Mouse (Mus musculus) thymus, postnatal 0 days (tissue): ENCODE data around the gene Arfip1. TPM values are rescaled to one million over a fixed set of nuclear protein-coding genes. Genes with fewer than 3 reads are reported as not detected.
A peak's percentile ranks its signal among the peaks of the same experiment; 100 is the strongest.

Experiments
- DNase-seq: peaks from one replicate; pipeline ENCODE4 v3.0.0-alpha.2; 2015; ENCODE audit warnings: low spot score
- polyA plus RNA-seq: library from polyadenylated mRNA; unstranded; fragments of >200 nt; fragmentation: Nextera tagmentation; extraction: Ambion mirVana; gene quantifications from 2 replicates; pipeline ENCODE4 v1.2.1, GENCODE M21; 2015

Arfip1 gene
- polyA plus RNA-seq, 1 experiment from 2014 or later = 49.5 TPM

- peak; percentile 22 for DNase-seq
Observed at GRCm38 (mm10) chr3:84460952-84461351, 121.5 kb downstream of the Arfip1 start.

GRCm38 (mm10) chr3:84460499-84460898 is 121.9 kb downstream of the Arfip1 start:
- DNase-seq = no peak

- DNase-seq = no peak
Observed at GRCm38 (mm10) chr3:84455733-84456417, 126.5 kb downstream of the Arfip1 start.

GRCm38 (mm10) chr3:84450651-84451050 is 131.8 kb downstream of the Arfip1 start:
- no peak for DNase-seq

GRCm38 (mm10) chr3:84449015-84449414 is 133.4 kb downstream of the Arfip1 start:
- DNase-seq = no peak

- DNase-seq = no peak
Observed at GRCm38 (mm10) chr3:84447803-84448202, 134.6 kb downstream of the Arfip1 start.

Other genes starting within 250 kb of the Arfip1 start
- 0.36 and 0.45 TPM in 2 replicates for gene Fhdc1, start 102.2 kb downstream of the Arfip1 start, polyA plus RNA-seq
- gene Tigd4, start 10.9 kb upstream of the Arfip1 start, polyA plus RNA-seq = not detected in 2 replicates
- gene Tmem154, start 83.6 kb upstream of the Arfip1 start, polyA plus RNA-seq = 13.5 and 15.5 TPM in 2 replicates
- 15.0 and 18.2 TPM in 2 replicates for gene Fbxw7, start 232.6 kb upstream of the Arfip1 start, polyA plus RNA-seq